Mouse (Mus musculus) left cerebral cortex, postnatal 36 days (tissue): ENCODE measurements around the gene Lmx1a. TPM values are rescaled to one million over a fixed set of nuclear protein-coding genes. Genes with fewer than 3 reads are reported as not detected.

Experiments
- DNase-seq, 2 experiments: peaks; one replicate each; pipeline ENCODE4 v3.0.0; 2021 to 2022; ENCODE audit warnings: low spot score in 2 of 2, mixed read lengths in 1 of 2
- intact Hi-C: fragments of 180-260 bp; cut with DNase I; formaldehyde crosslinking; loops from one replicate; pipeline ENCODE4 v1.15.1; 2025
- total RNA-seq, 2 experiments: library from RNA; stranded (reverse); gene quantifications; 2 replicates each; pipeline ENCODE4 v1.2.3; 2021

Lmx1a gene
- total RNA-seq, result not detected

GRCm38 (mm10) chr1:167689232-167689261, at the start of gene Lmx1a:
Gene Lmx1a (plus strand): TSS chr1:167689237.
- intact Hi-C loops, result no loop called here

GRCm38 (mm10) chr1:167644866-167645537, 44.0 kb upstream of the Lmx1a start:
- peak; percentile 81 to 84 for DNase-seq
- intact Hi-C loops, result no loop called here

More at GRCm38 (mm10) chr1:167689232-167689261, at the start of gene Lmx1a:
- no peak for DNase-seq

GRCm38 (mm10) chr1:167648670-167649069, 40.4 kb upstream of the Lmx1a start:
- no peak for DNase-seq
- intact Hi-C loops, result no loop called here

GRCm38 (mm10) chr1:167649122-167649633, 39.9 kb upstream of the Lmx1a start:
- DNase-seq, result no peak
- intact Hi-C loops, result no loop called here

- intact Hi-C loops, result no loop called here
- DNase-seq, result no peak
These were observed 36.7 kb upstream of the Lmx1a start for GRCm38 (mm10) chr1:167652336-167652735.

GRCm38 (mm10) chr1:167659065-167659464, 30.0 kb upstream of the Lmx1a start:
- no peak for DNase-seq
- intact Hi-C loops, result no loop called here

GRCm38 (mm10) chr1:167660521-167661101, 28.4 kb upstream of the Lmx1a start:
- intact Hi-C loops, result loop anchor here (10.0 kb wide), 1 partner anchor 234 kb away; no protein-coding TSS in a partner anchor
- DNase-seq, result peak; percentile 15 to 18

- intact Hi-C loops, result loop anchor here (10.0 kb wide), 1 partner anchor 234 kb away; no protein-coding TSS in a partner anchor
- DNase-seq, result no peak
These were observed 27.9 kb upstream of the Lmx1a start for GRCm38 (mm10) chr1:167661123-167661522.

- intact Hi-C loops, result loop anchor here (10.0 kb wide), 1 partner anchor 232 kb away; no protein-coding TSS in a partner anchor
- no peak for DNase-seq
These were observed 25.9 kb upstream of the Lmx1a start for GRCm38 (mm10) chr1:167663136-167663535.

GRCm38 (mm10) chr1:167669796-167670195, 19.2 kb upstream of the Lmx1a start:
- peak in 1 of 2 experiments; percentile 39 for DNase-seq
- intact Hi-C loops, result loop anchor here (10.0 kb wide), 1 partner anchor 225 kb away; no protein-coding TSS in a partner anchor

- DNase-seq, result no peak
- intact Hi-C loops, result no loop called here
These were observed 16.5 kb upstream of the Lmx1a start for GRCm38 (mm10) chr1:167672433-167672987.

- no peak for DNase-seq
- intact Hi-C loops, result no loop called here
These were observed 10.0 kb upstream of the Lmx1a start for GRCm38 (mm10) chr1:167679061-167679460.

- DNase-seq, result no peak
- intact Hi-C loops, result no loop called here
These were observed 1.1 kb upstream of the Lmx1a start for GRCm38 (mm10) chr1:167688001-167688346.

GRCm38 (mm10) chr1:167688347-167689231, 448 bp upstream of the Lmx1a start:
- intact Hi-C loops, result no loop called here
- peak in 1 of 2 experiments; percentile 13 for DNase-seq

- no peak for DNase-seq
- intact Hi-C loops, result loop anchor here (10.0 kb wide), 1 partner anchor 215 kb away; no protein-coding TSS in a partner anchor
These were observed 463 bp downstream of the Lmx1a start for GRCm38 (mm10) chr1:167689262-167690137.

- intact Hi-C loops, result loop anchor here (10.0 kb wide), 1 partner anchor 215 kb away; no protein-coding TSS in a partner anchor
- DNase-seq, result no peak
These were observed 1.2 kb downstream of the Lmx1a start for GRCm38 (mm10) chr1:167690138-167690710.

GRCm38 (mm10) chr1:167690716-167691550, 1.9 kb downstream of the Lmx1a start:
- DNase-seq, result no peak
- intact Hi-C loops, result loop anchor here (10.0 kb wide), 1 partner anchor 214 kb away; no protein-coding TSS in a partner anchor
